Mouse (Mus musculus) forebrain, embryonic 11.5 days (tissue): ENCODE measurements around the gene Trpc4ap. TPM values are rescaled to one million over a fixed set of nuclear protein-coding genes. Genes with fewer than 3 reads are reported as not detected.
A peak's percentile ranks its signal among the peaks of the same experiment; 100 is the strongest.
"Not testable (repeated sequence)": the region's sequence is repeated elsewhere in the genome, so short reads cannot be mapped to it uniquely, and the experiment has no call there.

ENCODE experiments used
- ATAC-seq: fragments of 200-750 bp; cut with Nextera tagmentation; replicated peaks from 2 replicates; pipeline ENCODE4 v1.8.0; 2017; ENCODE audit warnings: moderate TSS enrichment; ENCODE audit not compliant: low FRiP score
- DNase-seq: peaks from one replicate; pipeline ENCODE4 v3.0.0-alpha.2; 2017; ENCODE audit warnings: low spot score
- H3K27ac ChIP-seq: fragments of 300-500 bp; sonication (generic); 2 replicates; pipeline ENCODE4 v1.5.1; 2014; ENCODE audit warnings: low read depth, low read length
- H3K27me3 ChIP-seq: fragments of 300-500 bp; sonication (generic); 2 replicates; pipeline ENCODE4 v1.6.1; 2014; ENCODE audit warnings: mild to moderate bottlenecking, low read length, mixed read lengths; ENCODE audit not compliant: control insufficient read depth, insufficient read depth
- H3K36me3 ChIP-seq: fragments of 300-500 bp; sonication (generic); 2 replicates; pipeline ENCODE4 v1.6.1; 2014; ENCODE audit warnings: mild to moderate bottlenecking, low read length, moderate library complexity, mixed read lengths; ENCODE audit not compliant: control insufficient read depth, insufficient read depth
- H3K4me1 ChIP-seq: fragments of 300-500 bp; sonication (generic); replicated peaks from 2 replicates; pipeline ENCODE4 v1.6.1; 2014; ENCODE audit warnings: low read length, mixed read lengths; ENCODE audit not compliant: control insufficient read depth, insufficient read depth
- H3K4me2 ChIP-seq: fragments of 300-500 bp; sonication (generic); 2 replicates; pipeline ENCODE4 v1.6.1; 2014; ENCODE audit warnings: low read depth, mild to moderate bottlenecking, low read length, moderate library complexity, mixed read lengths; ENCODE audit not compliant: severe bottlenecking
- H3K4me3 ChIP-seq: fragments of 300-500 bp; sonication (generic); 2 replicates; pipeline ENCODE4 v1.5.1; 2014; ENCODE audit warnings: low read depth, low read length
- H3K9ac ChIP-seq: fragments of 300-500 bp; sonication (generic); 2 replicates; pipeline ENCODE4 v1.6.1; 2014; ENCODE audit warnings: low read length
- H3K9me3 ChIP-seq: fragments of 300-500 bp; sonication (generic); 2 replicates; pipeline ENCODE4 v1.6.1; 2016; ENCODE audit warnings: low read length, mixed read lengths; ENCODE audit not compliant: control insufficient read depth
- WGBS: fragments of 180-500 bp; shearing (Covaris S2); extraction: QIAGEN DNeasy Blood & Tissue Kit; methylation state at CpG from one replicate; pipeline ENCODE4 v1.1.7; 2014; 5-methylcytosine and 5-hydroxymethylcytosine counted together
- polyA plus RNA-seq: library from polyadenylated mRNA; unstranded; fragments of >200 nt; fragmentation: Nextera tagmentation; extraction: Ambion mirVana; gene quantifications from 2 replicates; pipeline ENCODE4 v1.2.1, GENCODE M21; 2014

The Trpc4ap gene
- polyA plus RNA-seq, 1 experiment from 2014 or later: 141 TPM

GRCm38 (mm10) chr2:155611834-155612550, 80.2 kb downstream of the Trpc4ap start:
- WGBS: 87% methylated on average over 9 of the region's 9 CpGs
- DNase-seq (no peak), ATAC-seq (no peak)
- no peak overlapping the region for H3K4me2 ChIP-seq
- H3K36me3 ChIP-seq: no peaks in the 10 kb centered on the region
- H3K27me3 ChIP-seq: no peaks in the 10 kb centered on the region
- H3K27ac ChIP-seq: no peak overlapping the region
- no peaks in the 10 kb centered on the region for H3K9me3 ChIP-seq
- H3K4me3 ChIP-seq: no peak overlapping the region
- H3K4me1 ChIP-seq: no peaks in the 10 kb centered on the region
- no peak overlapping the region for H3K9ac ChIP-seq

GRCm38 (mm10) chr2:155610978-155611377, 81.2 kb downstream of the Trpc4ap start, which contains the start of gene Myh7b:
Gene Myh7b, plus strand, starts transcription at chr2:155611212.
- Histone ChIP-seq H3K27me3 (no peaks in the 10 kb centered on the region), H3K9ac (no peak within 1 kb of the TSS), H3K4me3 (no peak within 1 kb of the TSS), H3K27ac (no peak within 1 kb of the TSS), H3K9me3 (no peaks in the 10 kb centered on the region), H3K36me3 (no peaks in the 10 kb centered on the region), H3K4me2 (no peak within 1 kb of the TSS), H3K4me1 (no peaks in the 10 kb centered on the region)
- ATAC-seq: no peak
- 52% methylated on average over 4 of the region's 4 CpGs for WGBS
- DNase-seq: no peak

GRCm38 (mm10) chr2:155606360-155606759, 85.8 kb downstream of the Trpc4ap start:
- no peak for ATAC-seq
- 89% methylated on average over 4 of the region's 4 CpGs for WGBS
- no peak overlapping the region for H3K4me2 ChIP-seq
- H3K27me3 ChIP-seq: no peaks in the 10 kb centered on the region
- H3K4me3 ChIP-seq: no peak overlapping the region
- no peaks in the 10 kb centered on the region for H3K9me3 ChIP-seq
- H3K4me1 ChIP-seq: no peaks in the 10 kb centered on the region
- no peak for DNase-seq
- H3K27ac ChIP-seq: no peak overlapping the region
- H3K9ac ChIP-seq: no peak overlapping the region
- no peaks in the 10 kb centered on the region for H3K36me3 ChIP-seq

DNA sequence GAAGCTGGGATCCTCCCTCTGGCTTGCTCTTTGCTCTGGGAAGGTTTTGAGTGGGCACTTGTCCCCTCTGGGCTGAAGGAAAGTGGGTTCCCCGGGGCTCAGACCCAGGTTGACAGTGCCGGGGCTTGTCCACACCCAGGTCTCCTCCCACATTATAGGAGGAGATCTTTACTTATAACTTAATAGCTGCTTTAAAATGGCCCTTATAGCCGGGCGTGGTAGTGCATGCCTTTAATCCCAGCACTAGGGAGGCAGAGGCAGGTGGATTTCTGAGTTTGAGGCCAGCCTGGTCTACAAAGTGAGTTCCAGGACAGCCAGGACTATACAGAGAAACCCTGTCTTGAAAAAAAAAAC, 87.0 kb downstream of the Trpc4ap start:
- H3K36me3 ChIP-seq, H3K9ac ChIP-seq, H3K4me1 ChIP-seq, DNase-seq, H3K4me3 ChIP-seq, H3K27me3 ChIP-seq, H3K9me3 ChIP-seq, H3K4me2 ChIP-seq, H3K27ac ChIP-seq, ATAC-seq: not testable (repeated sequence)
- 84% methylated on average over 4 of the region's 4 CpGs for WGBS

- Histone ChIP-seq H3K4me3 (no peak overlapping the region), H3K27me3 (no peaks in the 10 kb centered on the region), H3K27ac (no peak overlapping the region), H3K9me3 (no peaks in the 10 kb centered on the region), H3K9ac (no peak overlapping the region), H3K36me3 (no peaks in the 10 kb centered on the region), H3K4me2 (no peak overlapping the region), H3K4me1 (no peaks in the 10 kb centered on the region)
- ATAC-seq: no peak
- WGBS: 56% methylated on average over 10 of the region's 10 CpGs
- DNase-seq: no peak
Measured at GRCm38 (mm10) chr2:155604560-155605235, 87.5 kb downstream of the Trpc4ap start.

DNA sequence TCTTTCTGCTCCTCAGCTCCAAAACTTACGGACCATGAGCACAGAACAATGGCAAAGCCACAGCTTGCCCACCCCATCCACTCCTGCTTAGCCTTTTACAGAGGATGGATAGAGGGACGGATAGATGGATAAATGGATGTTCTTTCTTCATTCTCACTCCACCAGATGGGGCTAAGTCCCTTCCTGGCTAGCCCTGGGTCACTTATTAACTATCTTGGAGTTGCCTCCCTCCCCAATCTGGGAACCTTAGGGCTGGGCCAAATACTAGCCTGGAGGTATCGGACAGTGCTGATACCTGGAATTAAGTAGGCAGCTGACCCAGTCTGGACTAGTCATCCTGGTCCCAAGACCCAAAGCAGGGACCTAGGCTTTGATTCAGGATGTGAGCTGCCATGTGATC, 88.5 kb downstream of the Trpc4ap start:
- H3K36me3 ChIP-seq: no peaks in the 10 kb centered on the region
- H3K27me3 ChIP-seq: no peaks in the 10 kb centered on the region
- H3K27ac ChIP-seq: no peak overlapping the region
- H3K9ac ChIP-seq: no peak overlapping the region
- no peaks in the 10 kb centered on the region for H3K9me3 ChIP-seq
- 63% methylated on average over 3 of the region's 3 CpGs for WGBS
- H3K4me1 ChIP-seq: no peaks in the 10 kb centered on the region
- no peak overlapping the region for H3K4me2 ChIP-seq
- H3K4me3 ChIP-seq: no peak overlapping the region
- DNase-seq (no peak), ATAC-seq (no peak)

GRCm38 (mm10) chr2:155595516-155595915, 96.7 kb downstream of the Trpc4ap start:
- DNase-seq (no peak), ATAC-seq (no peak)
- Histone ChIP-seq H3K4me3 (no peak overlapping the region), H3K36me3 (no peaks in the 10 kb centered on the region), H3K9ac (no peak overlapping the region), H3K9me3 (no peaks in the 10 kb centered on the region), H3K27ac (no peak overlapping the region), H3K4me1 (no peaks in the 10 kb centered on the region; the same call in 1 of the 2 replicates), H3K4me2 (no peak overlapping the region), H3K27me3 (no peaks in the 10 kb centered on the region)
- 84% methylated on average over 6 of the region's 6 CpGs for WGBS

GRCm38 (mm10) chr2:155592854-155593283, 99.3 kb downstream of the Trpc4ap start:
- Histone ChIP-seq H3K4me3 (peak overlapping the region; percentile 54), H3K27me3 (no peaks in the 10 kb centered on the region), H3K9ac (peak overlapping the region; percentile 79), H3K27ac (no peak overlapping the region), H3K4me1 (no peaks in the 10 kb centered on the region; the same call in 1 of the 2 replicates), H3K36me3 (no peaks in the 10 kb centered on the region), H3K4me2 (peak overlapping the region; percentile 74), H3K9me3 (no peaks in the 10 kb centered on the region)
- under 1% methylated on average over 9 of the region's 9 CpGs for WGBS
- ATAC-seq (no peak), DNase-seq (no peak)
